Mouse (Mus musculus) C2C12 (cell line): Measurements from ENCODE around the gene Krt13.

ENCODE experiments used
- CTCF ChIP-seq: IDR thresholded peaks from one replicate; pipeline ENCODE4 v1.5.1; 2011; ENCODE audit not compliant: control insufficient read depth, insufficient read depth, insufficient read length
- FOSL1 ChIP-seq: IDR thresholded peaks from one replicate; pipeline ENCODE4 v1.8.0; 2011; ENCODE audit warnings: mild to moderate bottlenecking, low read length; ENCODE audit not compliant: poor library complexity, insufficient read depth, severe bottlenecking
- MAX ChIP-seq: IDR thresholded peaks from one replicate; pipeline ENCODE4 v1.6.1; 2011; ENCODE audit warnings: mild to moderate bottlenecking, control low read depth
- MYOD1 ChIP-seq: IDR thresholded peaks from one replicate; pipeline ENCODE4 v1.6.1; 2011; ENCODE audit warnings: low read depth; ENCODE audit not compliant: control insufficient read depth, insufficient read length
- USF1 ChIP-seq: IDR thresholded peaks from one replicate; pipeline ENCODE4 v1.6.1; 2011; ENCODE audit warnings: low read depth, mild to moderate bottlenecking, control low read depth, moderate library complexity

DNA sequence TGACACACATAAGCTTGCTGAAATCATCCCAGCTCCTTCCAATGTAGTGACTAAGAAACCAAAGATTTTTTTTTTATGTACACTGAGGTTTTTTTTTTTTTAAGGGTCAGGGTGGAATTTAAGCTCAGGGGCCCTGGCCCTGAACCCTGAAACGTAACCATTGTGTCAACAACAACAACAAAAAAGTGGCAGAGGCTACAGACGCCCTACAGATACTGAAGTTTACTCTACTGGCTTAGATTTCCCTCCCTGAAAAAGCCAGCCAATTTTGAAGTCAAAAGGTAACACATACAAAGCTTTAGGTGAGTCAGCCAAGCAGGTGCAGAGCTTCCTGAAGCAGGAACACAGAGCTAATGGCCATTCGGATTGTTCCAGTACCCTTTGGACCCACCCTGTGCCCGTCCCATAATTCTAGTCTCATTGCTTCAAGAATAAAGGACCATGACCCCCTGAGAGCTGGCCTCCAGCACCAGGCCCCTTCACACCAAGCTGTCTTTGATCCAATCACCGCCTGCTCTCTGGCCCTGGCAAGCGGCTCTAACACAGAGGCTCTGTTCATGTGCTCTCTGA, 36.6 kb upstream of the Krt13 start:
- TF ChIP-seq CTCF (no peak), USF1 (no peak), FOSL1 (no peak), MYOD1 (no peak), MAX (no peak)
